Mouse (Mus musculus) MEL (cell line): ENCODE measurements at regions not wholly inside any gene's neighbourhood (a gene's known extent, or its start where the extent isn't known, plus 50 kb on each side); places are given as distances from the start of the nearest gene placed in this dataset.
"Not testable (repeated sequence)": the region's sequence is repeated elsewhere in the genome, so short reads cannot be mapped to it uniquely, and the experiment has no call there.

Experiments used
- DNase-seq: peaks from one replicate; pipeline ENCODE4 v3.0.0; 2011; ENCODE audit warnings: low read depth, low spot score
- H3K27ac ChIP-seq: 2 replicates; pipeline ENCODE4 v1.5.1; 2012; ENCODE audit warnings: low read depth, mild to moderate bottlenecking, control low read depth, low read length, moderate library complexity; ENCODE audit not compliant: control insufficient read depth
- H3K27me3 ChIP-seq, 2 experiments: fragments of 150-350 bp in 1 of 2; sonication (generic) in 1 of 2; 2 replicates each; pipeline ENCODE4 v1.6.1; 2012; ENCODE audit warnings: low read length in 2 of 2, mild to moderate bottlenecking in 2 of 2, improper control_type of control experiment in 1 of 2, moderate library complexity in 1 of 2; ENCODE audit not compliant: insufficient read depth in 2 of 2, control insufficient read depth in 1 of 2
- H3K36me3 ChIP-seq, 2 experiments: 2 replicates each; pipeline ENCODE4 v1.6.1; 2012 to 2014; ENCODE audit warnings: low read length in 2 of 2, improper control_type of control experiment in 1 of 2, inconsistent platforms in 1 of 2, mild to moderate bottlenecking in 1 of 2; ENCODE audit not compliant: insufficient read depth in 2 of 2, control insufficient read depth in 1 of 2
- H3K4me1 ChIP-seq, 2 experiments: fragments of 150-350 bp in 1 of 2; sonication (generic) in 1 of 2; 2 replicates each; pipeline ENCODE4 v1.6.1; 2012; ENCODE audit warnings: low read length in 2 of 2, improper control_type of control experiment in 1 of 2, mild to moderate bottlenecking in 1 of 2; ENCODE audit not compliant: insufficient read depth in 2 of 2, control insufficient read depth in 1 of 2
- H3K4me3 ChIP-seq, 2 experiments: fragments of 150-350 bp in 1 of 2; sonication (generic) in 1 of 2; 2 replicates each; pipeline ENCODE4 v1.5.1; 2012; ENCODE audit warnings: low read depth in 2 of 2, low read length in 2 of 2, mild to moderate bottlenecking in 2 of 2, moderate library complexity in 2 of 2, control low read depth in 1 of 2, improper control_type of control experiment in 1 of 2; ENCODE audit not compliant: control insufficient read depth in 1 of 2, insufficient read depth in 1 of 2
- H3K79me2 ChIP-seq: 2 replicates; pipeline ENCODE4 v1.6.1; 2012; ENCODE audit warnings: mild to moderate bottlenecking, low read length, moderate library complexity; ENCODE audit not compliant: control insufficient read depth, poor library complexity, insufficient read depth
- H3K9ac ChIP-seq: 2 replicates; pipeline ENCODE4 v1.6.1; 2012; ENCODE audit warnings: low read depth, mild to moderate bottlenecking, control low read depth, low read length, moderate library complexity; ENCODE audit not compliant: control insufficient read depth, poor library complexity, severe bottlenecking
- H3K9me3 ChIP-seq: fragments of 150-350 bp; sonication (generic); replicated peaks from 2 replicates; pipeline ENCODE4 v1.6.1; 2012; ENCODE audit warnings: mild to moderate bottlenecking, low read length, improper control_type of control experiment, moderate library complexity; ENCODE audit not compliant: insufficient read depth
- GABPA ChIP-seq: IDR thresholded peaks from 2 replicates; pipeline ENCODE4 v1.6.1; 2012; ENCODE audit warnings: low read depth, mild to moderate bottlenecking, inconsistent platforms, low read length, improper control_type of control experiment, moderate library complexity
- JUND ChIP-seq: IDR thresholded peaks from 2 replicates; pipeline ENCODE4 v1.6.1; 2011; ENCODE audit warnings: low read depth, mild to moderate bottlenecking, improper control_type of control experiment, low read length
- MYB ChIP-seq: IDR thresholded peaks from 2 replicates; pipeline ENCODE4 v1.6.1; 2011; ENCODE audit warnings: mild to moderate bottlenecking, low read depth, low read length, improper control_type of control experiment
- MYC ChIP-seq: IDR thresholded peaks from 2 replicates; pipeline ENCODE4 v1.6.1; 2011; ENCODE audit warnings: low read depth, mild to moderate bottlenecking, low read length, improper control_type of control experiment, moderate library complexity
- NELFE ChIP-seq: IDR thresholded peaks from 2 replicates; pipeline ENCODE4 v1.6.1; 2011; ENCODE audit warnings: low read depth, low read length, improper control_type of control experiment
- NRF1 ChIP-seq: IDR thresholded peaks from 2 replicates; pipeline ENCODE4 v1.6.1; 2014; ENCODE audit warnings: low read depth, mild to moderate bottlenecking, inconsistent platforms, low read length, improper control_type of control experiment, moderate library complexity; ENCODE audit not compliant: poor library complexity, insufficient read depth, severe bottlenecking
- POLR2AphosphoS2 ChIP-seq: IDR thresholded peaks from 2 replicates; pipeline ENCODE4 v1.6.1; 2011; ENCODE audit warnings: low read length, improper control_type of control experiment
- POLR2AphosphoS5 ChIP-seq: IDR thresholded peaks from 2 replicates; pipeline ENCODE4 v1.6.1; 2012; ENCODE audit warnings: low read depth, borderline replicate concordance, mild to moderate bottlenecking, inconsistent platforms, low read length, moderate library complexity, mixed read lengths
- SIN3A ChIP-seq: IDR thresholded peaks from 2 replicates; pipeline ENCODE4 v1.6.1; 2012; ENCODE audit warnings: low read length, improper control_type of control experiment, inconsistent platforms
- TBP ChIP-seq: IDR thresholded peaks from 2 replicates; pipeline ENCODE4 v1.8.0; 2011; ENCODE audit warnings: low read depth, low read length, improper control_type of control experiment
- UBTF ChIP-seq: IDR thresholded peaks from 2 replicates; pipeline ENCODE4 v1.6.1; 2012; ENCODE audit warnings: low read depth, mild to moderate bottlenecking, inconsistent platforms, low read length, improper control_type of control experiment, moderate library complexity, borderline replicate concordance; ENCODE audit not compliant: insufficient read depth
- ZNF384 ChIP-seq: IDR thresholded peaks from 2 replicates; pipeline ENCODE4 v1.6.1; 2012; ENCODE audit warnings: low read depth, mild to moderate bottlenecking, inconsistent platforms, low read length, improper control_type of control experiment

GRCm38 (mm10) chr1:145113171-145113570, 337.9 kb upstream of the Rgs18 start:
- H3K27ac ChIP-seq: no peak overlapping the region
- TF ChIP-seq NRF1 (no peak), GABPA (no peak), ZNF384 (no peak), UBTF (no peak), JUND (no peak), MYC (no peak), NELFE (no peak), MYB (no peak)
- TF ChIP-seq, all 39 proteins: peak for 0
- no peak overlapping the region for H3K4me3 ChIP-seq
- H3K9me3 ChIP-seq: no peaks in the 10 kb centered on the region
- no peaks in the 10 kb centered on the region for H3K27me3 ChIP-seq
- no peak for DNase-seq
- no peak overlapping the region for H3K9ac ChIP-seq
- no peaks in the 10 kb centered on the region; a peak in 1 of 4 replicates for H3K36me3 ChIP-seq
- no peaks in the 10 kb centered on the region for H3K79me2 ChIP-seq
- H3K4me1 ChIP-seq: no peaks in the 10 kb centered on the region

- H3K9me3 ChIP-seq, H3K27ac ChIP-seq, H3K27me3 ChIP-seq, H3K4me1 ChIP-seq, H3K36me3 ChIP-seq, H3K4me3 ChIP-seq, H3K9ac ChIP-seq, H3K79me2 ChIP-seq, DNase-seq: not testable (repeated sequence)
Measured at GRCm38 (mm10) chr1:145106771-145107170, 331.5 kb upstream of the Rgs18 start.

- Histone ChIP-seq H3K27ac (no peak overlapping the region), H3K79me2 (no peaks in the 10 kb centered on the region), H3K27me3 (no peaks in the 10 kb centered on the region), H3K36me3 (no peaks in the 10 kb centered on the region), H3K9me3 (no peaks in the 10 kb centered on the region), H3K4me1 (no peaks in the 10 kb centered on the region), H3K4me3 (no peak overlapping the region), H3K9ac (no peak overlapping the region)
- TF ChIP-seq POLR2AphosphoS5: no peak
- no peak for TF ChIP-seq POLR2AphosphoS2
- no peak for TF ChIP-seq MYC
- no peak for TF ChIP-seq SIN3A
- TF ChIP-seq TBP: no peak
- DNase-seq: no peak
Measured at GRCm38 (mm10) chr1:145065255-145065854, 290.1 kb upstream of the Rgs18 start.
